Mouse (Mus musculus) cortical plate, adult 2 months (tissue): ENCODE measurements at regions not wholly inside any gene's neighbourhood (a gene's known extent, or its start where the extent isn't known, plus 50 kb on each side); places are given as distances from the start of the nearest gene placed in this dataset.

Source experiments
- CTCF ChIP-seq: fragments of 200-500 bp; IDR thresholded peaks from 2 replicates; pipeline ENCODE4 v1.5.1; 2011; ENCODE audit warnings: mild to moderate bottlenecking, control low read depth, low read length; ENCODE audit not compliant: insufficient read depth; ENCODE audit errors: extremely low read depth
- POLR2A ChIP-seq: fragments of 200-500 bp; IDR thresholded peaks from 2 replicates; pipeline ENCODE4 v1.6.1; 2011; ENCODE audit warnings: mild to moderate bottlenecking, low read length, control low read depth; ENCODE audit not compliant: insufficient read depth; ENCODE audit errors: extremely low read depth

DNA sequence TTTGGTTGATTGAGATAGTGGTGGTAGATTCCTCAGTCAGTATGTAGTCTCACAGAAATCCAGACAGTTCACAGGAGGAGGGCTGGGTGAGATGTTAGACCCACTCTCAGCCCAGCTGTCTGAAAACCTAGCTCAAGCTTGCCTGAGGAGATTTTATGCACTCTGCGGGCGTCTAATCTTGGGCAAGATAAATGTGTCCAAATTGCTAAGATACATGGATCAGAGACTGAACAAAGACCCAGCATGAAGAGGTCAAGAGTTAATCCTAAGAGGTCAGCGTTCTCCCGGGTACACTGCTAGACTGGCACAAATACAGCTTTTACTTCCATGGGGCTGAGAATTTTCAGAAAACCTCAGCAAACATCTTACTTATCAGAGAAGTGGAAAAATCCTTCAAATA is 186.8 kb upstream of the Dusp10 start:
- no peak for TF ChIP-seq POLR2A
- TF ChIP-seq CTCF = no peak
